Mouse (Mus musculus): ENCODE results near the gene Ndufa4. TPM values are rescaled to one million over a fixed set of nuclear protein-coding genes. Genes with fewer than 3 reads are reported as not detected.

The Ndufa4 gene
- 522 TPM for polyA plus RNA-seq (2017; shearing (Covaris generic))

GRCm38 (mm10) chr6:11907269-11908032 lies at the start of gene Ndufa4, which contains the start of gene Phf14:
Ndufa4 (minus strand) TSS chr6:11907497.
Phf14 (plus strand) TSS chr6:11907809.

Other genes with a start within 250 kb of the Ndufa4 start
- gene Phf14, start 312 bp upstream of the Ndufa4 start, polyA plus RNA-seq (2017; shearing (Covaris generic)): 33.7 TPM